Mouse (Mus musculus): ENCODE measurements at regions not wholly inside any gene's neighbourhood (a gene's known extent, or its start where the extent isn't known, plus 50 kb on each side); places are given as distances from the start of the nearest gene placed in this dataset.

DNA sequence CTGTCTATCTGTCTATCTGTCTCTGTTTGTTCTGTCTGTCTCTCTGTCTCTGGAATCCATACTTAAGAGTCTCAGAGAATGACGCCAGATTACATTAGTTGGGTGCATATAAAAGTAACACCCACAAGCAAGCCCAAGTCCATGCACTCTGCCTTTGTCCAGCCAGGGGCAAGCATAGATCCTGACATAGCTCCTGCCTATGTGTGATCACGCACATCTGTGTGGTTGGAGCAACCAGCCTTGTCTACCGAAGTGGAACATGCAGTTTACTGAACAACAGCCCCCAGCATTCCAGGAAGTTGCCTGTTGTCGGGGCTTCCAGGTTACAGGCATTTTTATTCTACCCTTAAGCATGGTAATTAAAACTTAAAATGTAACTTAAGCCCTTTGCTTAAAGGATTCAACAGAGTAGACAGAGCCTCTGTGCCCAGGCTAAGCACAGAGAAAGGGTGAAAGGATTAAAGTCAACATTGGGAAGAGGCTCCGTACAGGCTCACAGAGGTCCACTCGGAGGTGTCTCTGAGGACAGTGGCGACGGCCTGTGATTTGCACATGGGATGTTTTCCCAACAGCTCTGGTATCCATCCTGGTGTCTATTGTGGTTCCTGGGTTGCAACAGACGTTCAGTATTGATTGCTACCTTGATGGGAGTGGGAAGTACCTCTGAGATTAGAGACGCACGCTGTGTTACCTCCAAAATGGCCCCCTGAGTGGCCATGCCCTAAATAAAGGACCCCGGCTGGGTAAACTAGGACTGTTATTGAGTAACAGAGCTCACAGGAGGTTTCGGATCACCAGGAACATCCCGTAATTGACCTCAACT lies 363.6 kb downstream of the Ajap1 start:
- H3K9ac ChIP-seq (ENCODE audit: low read length), result no peak overlapping the region
- no peak for ATAC-seq (ENCODE audit: insufficient number of reproducible peaks, low FRiP score, low TSS enrichment, low read depth)
- no peaks in the 10 kb centered on the region for H3K36me3 ChIP-seq (ENCODE audit: control insufficient read depth, insufficient read depth, low read length)
- H3K4me3 ChIP-seq (ENCODE audit: low read depth, low read length), result no peak overlapping the region
- no peaks in the 10 kb centered on the region for H3K27me3 ChIP-seq (ENCODE audit: control insufficient read depth, insufficient read depth, low read length)
- peaks cover 5% of the 10 kb centered on the region; the same call in 1 of the 2 replicates for H3K4me1 ChIP-seq (ENCODE audit: control insufficient read depth, insufficient read depth, low read length)
- H3K9me3 ChIP-seq (ENCODE audit: control insufficient read depth, low read length), result no peaks in the 10 kb centered on the region
- 64% methylated on average over 14 of the region's 14 CpGs for WGBS
- H3K4me2 ChIP-seq (ENCODE audit: low read depth, severe bottlenecking), result no peak overlapping the region
- DNase-seq (ENCODE audit: low spot score), result no peak
- no peak overlapping the region for H3K27ac ChIP-seq (replicated peaks; ENCODE audit: low read depth, low read length)

- H3K9ac ChIP-seq (ENCODE audit: low read length), result no peak overlapping the region
- no peak overlapping the region for H3K4me3 ChIP-seq (ENCODE audit: low read depth, low read length)
- H3K9me3 ChIP-seq (ENCODE audit: control insufficient read depth, low read length), result peaks cover 2% of the 10 kb centered on the region; the same call in 1 of the 2 replicates
- H3K27me3 ChIP-seq (ENCODE audit: control insufficient read depth, insufficient read depth, low read length), result no peaks in the 10 kb centered on the region
- H3K4me1 ChIP-seq (ENCODE audit: control insufficient read depth, insufficient read depth, low read length), result peaks cover 5% of the 10 kb centered on the region; the same call in 1 of the 2 replicates
- no peaks in the 10 kb centered on the region for H3K36me3 ChIP-seq (ENCODE audit: control insufficient read depth, insufficient read depth, low read length)
- no peak overlapping the region for H3K4me2 ChIP-seq (ENCODE audit: low read depth, severe bottlenecking)
- ATAC-seq (ENCODE audit: insufficient number of reproducible peaks, low FRiP score, low TSS enrichment, low read depth) (no peak), DNase-seq (ENCODE audit: low spot score) (no peak)
- H3K27ac ChIP-seq (replicated peaks; ENCODE audit: low read depth, low read length), result no peak overlapping the region
- WGBS, result 56% methylated on average over 7 of the region's 7 CpGs
Observed at GRCm38 (mm10) chr4:153114998-153115397, 367.6 kb downstream of the Ajap1 start.

- 85% methylated on average over 2 of the region's 2 CpGs for WGBS
- Histone ChIP-seq H3K27ac (replicated peaks; ENCODE audit: low read depth, low read length) (no peak overlapping the region), H3K4me2 (ENCODE audit: low read depth, severe bottlenecking) (no peak overlapping the region), H3K36me3 (ENCODE audit: control insufficient read depth, insufficient read depth, low read length) (no peaks in the 10 kb centered on the region), H3K4me3 (ENCODE audit: low read depth, low read length) (no peak overlapping the region), H3K9ac (ENCODE audit: low read length) (no peak overlapping the region), H3K27me3 (ENCODE audit: control insufficient read depth, insufficient read depth, low read length) (no peaks in the 10 kb centered on the region), H3K9me3 (ENCODE audit: control insufficient read depth, low read length) (peaks cover 2% of the 10 kb centered on the region; the same call in 1 of the 2 replicates), H3K4me1 (ENCODE audit: control insufficient read depth, insufficient read depth, low read length) (no peaks in the 10 kb centered on the region; the same call in 1 of the 2 replicates)
- ATAC-seq (ENCODE audit: insufficient number of reproducible peaks, low FRiP score, low TSS enrichment, low read depth), result no peak
- no peak for DNase-seq (ENCODE audit: low spot score)
Observed at GRCm38 (mm10) chr4:153113577-153113976, 369.0 kb downstream of the Ajap1 start.

- ATAC-seq (ENCODE audit: insufficient number of reproducible peaks, low FRiP score, low TSS enrichment, low read depth) (no peak), DNase-seq (ENCODE audit: low spot score) (no peak)
- H3K4me2 ChIP-seq (ENCODE audit: low read depth, severe bottlenecking), result no peak overlapping the region
- WGBS, result 42% methylated on average over 16 of the region's 16 CpGs
- H3K27me3 ChIP-seq (ENCODE audit: control insufficient read depth, insufficient read depth, low read length), result no peaks in the 10 kb centered on the region
- H3K36me3 ChIP-seq (ENCODE audit: control insufficient read depth, insufficient read depth, low read length), result no peaks in the 10 kb centered on the region
- H3K4me1 ChIP-seq (ENCODE audit: control insufficient read depth, insufficient read depth, low read length), result no peaks in the 10 kb centered on the region; the same call in 1 of the 2 replicates
- no peak overlapping the region for H3K9ac ChIP-seq (ENCODE audit: low read length)
- no peak overlapping the region for H3K4me3 ChIP-seq (ENCODE audit: low read depth, low read length)
- H3K9me3 ChIP-seq (ENCODE audit: control insufficient read depth, low read length), result peaks cover 2% of the 10 kb centered on the region; the same call in 1 of the 2 replicates
- H3K27ac ChIP-seq (replicated peaks; ENCODE audit: low read depth, low read length), result no peak overlapping the region
Observed at GRCm38 (mm10) chr4:153110291-153110746, 372.3 kb downstream of the Ajap1 start.

- no peak for DNase-seq (ENCODE audit: low spot score)
- H3K9ac ChIP-seq (ENCODE audit: low read length), result no peak overlapping the region
- no peak overlapping the region for H3K27ac ChIP-seq (replicated peaks; ENCODE audit: low read depth, low read length)
- H3K36me3 ChIP-seq (ENCODE audit: control insufficient read depth, insufficient read depth, low read length), result no peaks in the 10 kb centered on the region
- H3K4me2 ChIP-seq (ENCODE audit: low read depth, severe bottlenecking), result no peak overlapping the region
- no peak for ATAC-seq (ENCODE audit: insufficient number of reproducible peaks, low FRiP score, low TSS enrichment, low read depth)
- WGBS, result 62% methylated on average over 12 of the region's 12 CpGs
- H3K27me3 ChIP-seq (ENCODE audit: control insufficient read depth, insufficient read depth, low read length), result no peaks in the 10 kb centered on the region
- H3K4me3 ChIP-seq (ENCODE audit: low read depth, low read length), result no peak overlapping the region
- H3K4me1 ChIP-seq (ENCODE audit: control insufficient read depth, insufficient read depth, low read length), result no peaks in the 10 kb centered on the region
- no peaks in the 10 kb centered on the region for H3K9me3 ChIP-seq (ENCODE audit: control insufficient read depth, low read length)
Observed at GRCm38 (mm10) chr4:153098591-153098990, 384.0 kb downstream of the Ajap1 start.

GRCm38 (mm10) chr4:153097601-153098000 lies 385.0 kb downstream of the Ajap1 start:
- Histone ChIP-seq H3K4me3 (ENCODE audit: low read depth, low read length) (no peak overlapping the region), H3K4me2 (ENCODE audit: low read depth, severe bottlenecking) (no peak overlapping the region), H3K9ac (ENCODE audit: low read length) (no peak overlapping the region), H3K27me3 (ENCODE audit: control insufficient read depth, insufficient read depth, low read length) (no peaks in the 10 kb centered on the region), H3K36me3 (ENCODE audit: control insufficient read depth, insufficient read depth, low read length) (no peaks in the 10 kb centered on the region), H3K27ac (replicated peaks; ENCODE audit: low read depth, low read length) (no peak overlapping the region), H3K9me3 (ENCODE audit: control insufficient read depth, low read length) (no peaks in the 10 kb centered on the region), H3K4me1 (ENCODE audit: control insufficient read depth, insufficient read depth, low read length) (no peaks in the 10 kb centered on the region)
- no peak for DNase-seq (ENCODE audit: low spot score)
- 84% methylated on average over 1 of the region's 1 CpGs for WGBS
- no peak for ATAC-seq (ENCODE audit: insufficient number of reproducible peaks, low FRiP score, low TSS enrichment, low read depth)

DNA sequence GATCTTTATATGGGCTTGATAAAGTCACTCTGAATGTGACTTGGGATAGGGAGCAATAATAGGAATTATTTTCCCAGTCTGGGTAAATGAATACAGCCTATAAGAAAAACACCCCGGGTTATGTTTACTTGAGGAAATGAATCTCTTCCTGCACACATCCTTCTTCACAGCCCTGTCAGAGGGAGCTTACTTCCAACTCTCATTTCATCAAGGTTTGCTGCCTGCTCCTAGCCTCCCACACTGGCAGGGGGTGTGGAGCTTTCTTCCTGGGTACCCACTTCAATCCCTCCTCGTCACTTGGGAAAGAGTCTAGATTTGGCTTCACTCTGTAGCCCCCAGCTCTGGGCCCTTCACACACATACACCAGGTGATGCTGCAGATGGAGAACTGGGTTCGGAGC lies 389.5 kb downstream of the Ajap1 start:
- no peak overlapping the region for H3K9ac ChIP-seq (ENCODE audit: low read length)
- no peak overlapping the region for H3K4me2 ChIP-seq (ENCODE audit: low read depth, severe bottlenecking)
- H3K9me3 ChIP-seq (ENCODE audit: control insufficient read depth, low read length), result no peaks in the 10 kb centered on the region
- no peaks in the 10 kb centered on the region for H3K36me3 ChIP-seq (ENCODE audit: control insufficient read depth, insufficient read depth, low read length)
- no peak overlapping the region for H3K4me3 ChIP-seq (ENCODE audit: low read depth, low read length)
- whole genome bisulfite sequencing, result 78% methylated on average over 3 of the region's 3 CpGs
- DNase-seq (ENCODE audit: low spot score), result no peak
- no peak overlapping the region for H3K27ac ChIP-seq (replicated peaks; ENCODE audit: low read depth, low read length)
- no peaks in the 10 kb centered on the region for H3K27me3 ChIP-seq (ENCODE audit: control insufficient read depth, insufficient read depth, low read length)
- H3K4me1 ChIP-seq (ENCODE audit: control insufficient read depth, insufficient read depth, low read length), result no peaks in the 10 kb centered on the region
- no peak for ATAC-seq (ENCODE audit: insufficient number of reproducible peaks, low FRiP score, low TSS enrichment, low read depth)

DNA sequence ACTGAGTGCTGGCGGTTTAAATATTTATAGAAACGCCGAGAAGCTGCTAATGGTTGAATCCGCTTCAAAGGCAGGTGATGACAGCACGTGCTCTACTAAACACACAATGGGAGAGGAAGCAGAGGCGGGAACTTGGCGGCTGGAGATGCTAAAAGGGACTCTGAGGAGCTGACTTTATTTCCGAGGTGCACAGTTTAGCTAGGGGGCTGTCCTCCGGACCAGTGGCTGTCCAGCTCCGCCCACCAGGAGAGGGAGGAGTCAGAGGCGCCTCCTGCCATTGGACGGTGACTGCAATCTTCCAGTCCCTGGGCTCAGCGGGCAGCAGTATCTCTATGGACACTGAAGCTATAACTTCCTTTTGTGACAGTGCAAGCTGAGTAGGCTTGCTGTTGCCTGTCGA lies 400.4 kb downstream of the Ajap1 start:
- DNase-seq (ENCODE audit: low spot score), result peak; percentile 28
- Histone ChIP-seq H3K4me2 (ENCODE audit: low read depth, severe bottlenecking) (no peak overlapping the region), H3K4me1 (ENCODE audit: control insufficient read depth, insufficient read depth, low read length) (no peaks in the 10 kb centered on the region), H3K27ac (replicated peaks; ENCODE audit: low read depth, low read length) (no peak overlapping the region), H3K36me3 (ENCODE audit: control insufficient read depth, insufficient read depth, low read length) (no peaks in the 10 kb centered on the region), H3K9ac (ENCODE audit: low read length) (no peak overlapping the region), H3K27me3 (ENCODE audit: control insufficient read depth, insufficient read depth, low read length) (no peaks in the 10 kb centered on the region), H3K9me3 (ENCODE audit: control insufficient read depth, low read length) (no peaks in the 10 kb centered on the region), H3K4me3 (ENCODE audit: low read depth, low read length) (no peak overlapping the region)
- ATAC-seq (ENCODE audit: insufficient number of reproducible peaks, low FRiP score, low TSS enrichment, low read depth), result no peak
- WGBS, result 45% methylated on average over 14 of the region's 14 CpGs
